Mouse (Mus musculus): ENCODE results near the gene Scgb1b15. TPM values are rescaled to one million over a fixed set of nuclear protein-coding genes. Genes with fewer than 3 reads are reported as not detected.
"Not testable (repeated sequence)": the region's sequence is repeated elsewhere in the genome, so short reads cannot be mapped to it uniquely, and the experiment has no call there.

Scgb1b15 gene
- not detected for total RNA-seq (2021)
- long read RNA-seq, experiment 1 = 0 reads
- long read RNA-seq, experiment 2 = 0 reads

GRCm38 (mm10) chr7:32836254-32836653 lies at the start of gene Scgb1b15:
Gene Scgb1b15 (plus strand): TSS chr7:32836554.
- DNase-seq = not testable (repeated sequence)

GRCm38 (mm10) chr7:32829562-32829961 lies 6.8 kb upstream of the Scgb1b15 start, which contains the start of gene Scgb2b15:
Gene Scgb2b15 (minus strand): TSS chr7:32829662.
- not testable (repeated sequence) for DNase-seq

Other genes starting within 250 kb of the Scgb1b15 start
- gene Scgb2b15, start 6.9 kb upstream of the Scgb1b15 start, total RNA-seq (2021) = not detected
- gene Scgb2b17, start 220.0 kb downstream of the Scgb1b15 start, total RNA-seq (2021) = not detected
- gene Scgb1b17, start 226.9 kb downstream of the Scgb1b15 start, total RNA-seq (2021) = not detected